Mouse (Mus musculus): ENCODE results near the gene Inpp5b.
"Not testable (repeated sequence)": the region's sequence is repeated elsewhere in the genome, so short reads cannot be mapped to it uniquely, and the experiment has no call there.

The Inpp5b gene

DNA sequence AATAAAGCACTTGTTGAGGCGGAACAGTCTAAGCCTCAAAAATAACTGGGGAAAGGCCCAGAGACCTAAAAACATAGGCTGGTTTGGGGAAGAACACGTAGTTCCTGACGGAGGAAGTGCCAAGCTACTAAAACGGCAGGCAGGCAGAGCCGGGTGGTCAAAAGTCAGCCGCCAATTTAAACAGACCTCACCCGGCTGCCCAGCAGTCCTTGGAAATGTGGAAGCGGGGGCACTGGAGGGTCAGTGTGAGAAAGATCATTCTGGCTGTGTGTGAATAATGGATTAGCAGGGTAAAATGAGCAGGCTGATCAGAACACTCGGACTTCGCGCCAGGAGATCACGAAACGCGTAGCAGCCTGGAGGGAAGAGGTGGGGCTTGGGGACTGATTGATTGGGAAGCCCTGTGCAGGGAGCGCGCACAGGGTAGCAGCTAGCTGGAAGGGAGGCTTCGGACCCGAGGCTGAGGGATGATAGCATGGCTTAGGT, 31.6 kb upstream of the Inpp5b start:
- DNase-seq (ENCODE audit: low read depth), result peak; percentile 90

DNA sequence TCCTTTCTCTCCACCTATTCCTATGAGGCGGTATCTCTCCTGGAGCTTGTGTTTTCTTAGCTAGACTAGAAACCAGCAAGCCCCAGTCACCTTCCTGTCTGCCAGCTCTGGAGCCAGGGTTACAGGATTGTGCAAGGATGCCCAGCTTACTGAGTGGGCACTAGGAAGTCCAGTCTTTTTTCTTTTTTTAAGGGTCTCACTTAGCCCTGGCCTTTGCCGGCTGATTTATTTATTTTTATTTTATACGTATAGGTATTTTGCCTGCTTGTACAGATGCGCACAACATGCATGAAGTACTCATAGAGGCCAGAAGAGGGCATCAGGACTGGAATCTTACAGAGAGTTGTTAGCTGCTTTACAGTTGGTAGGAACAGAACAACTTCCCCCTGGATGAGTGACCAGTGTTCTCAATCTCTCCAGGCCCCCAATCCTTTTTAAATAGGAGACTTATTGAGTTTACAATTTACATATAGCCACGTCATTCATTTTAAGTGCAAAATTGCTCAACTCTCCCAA, 30.8 kb upstream of the Inpp5b start:
- DNase-seq (ENCODE audit: low read depth), result peak; percentile 89

DNA sequence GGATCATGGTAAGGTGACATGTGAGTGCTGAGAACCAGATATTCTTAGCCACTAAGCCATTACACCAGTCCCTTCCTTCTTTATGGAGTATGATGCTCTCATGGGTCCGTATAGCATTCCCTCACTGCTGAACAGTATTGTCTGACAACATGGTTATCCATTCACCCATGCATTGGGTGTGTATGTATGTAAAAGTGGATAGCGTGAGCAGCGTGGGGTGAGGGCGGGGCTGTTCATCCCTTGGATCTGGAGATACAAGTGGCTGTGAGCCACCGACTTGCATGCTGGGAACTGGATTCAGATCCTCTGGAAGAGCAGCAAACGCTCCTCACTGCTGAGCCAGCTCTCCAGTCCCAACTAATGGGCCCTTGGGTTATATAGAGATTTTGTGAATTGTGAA, 29.0 kb upstream of the Inpp5b start:
- no peak for DNase-seq (ENCODE audit: low read depth)

DNA sequence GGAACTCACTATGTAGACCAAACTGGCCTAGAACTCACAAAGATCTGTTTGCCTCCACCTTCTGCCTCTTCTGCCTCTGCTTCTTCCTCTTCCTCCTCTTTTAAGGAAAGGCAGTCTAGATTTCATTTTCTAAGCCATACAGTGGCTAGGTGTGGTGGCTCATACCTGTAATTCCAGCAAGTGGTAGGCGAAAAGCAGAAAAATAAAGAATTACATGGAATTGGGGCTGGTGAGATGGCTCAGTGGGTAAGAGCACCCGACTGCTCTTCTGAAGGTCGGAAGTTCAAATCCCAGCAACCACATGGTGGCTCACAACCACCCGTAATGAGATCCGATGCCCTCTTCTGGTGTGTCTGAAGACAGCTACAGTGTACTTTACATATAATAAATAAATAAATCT, 27.8 kb upstream of the Inpp5b start:
- not testable (repeated sequence) for DNase-seq (ENCODE audit: low read depth)

DNA sequence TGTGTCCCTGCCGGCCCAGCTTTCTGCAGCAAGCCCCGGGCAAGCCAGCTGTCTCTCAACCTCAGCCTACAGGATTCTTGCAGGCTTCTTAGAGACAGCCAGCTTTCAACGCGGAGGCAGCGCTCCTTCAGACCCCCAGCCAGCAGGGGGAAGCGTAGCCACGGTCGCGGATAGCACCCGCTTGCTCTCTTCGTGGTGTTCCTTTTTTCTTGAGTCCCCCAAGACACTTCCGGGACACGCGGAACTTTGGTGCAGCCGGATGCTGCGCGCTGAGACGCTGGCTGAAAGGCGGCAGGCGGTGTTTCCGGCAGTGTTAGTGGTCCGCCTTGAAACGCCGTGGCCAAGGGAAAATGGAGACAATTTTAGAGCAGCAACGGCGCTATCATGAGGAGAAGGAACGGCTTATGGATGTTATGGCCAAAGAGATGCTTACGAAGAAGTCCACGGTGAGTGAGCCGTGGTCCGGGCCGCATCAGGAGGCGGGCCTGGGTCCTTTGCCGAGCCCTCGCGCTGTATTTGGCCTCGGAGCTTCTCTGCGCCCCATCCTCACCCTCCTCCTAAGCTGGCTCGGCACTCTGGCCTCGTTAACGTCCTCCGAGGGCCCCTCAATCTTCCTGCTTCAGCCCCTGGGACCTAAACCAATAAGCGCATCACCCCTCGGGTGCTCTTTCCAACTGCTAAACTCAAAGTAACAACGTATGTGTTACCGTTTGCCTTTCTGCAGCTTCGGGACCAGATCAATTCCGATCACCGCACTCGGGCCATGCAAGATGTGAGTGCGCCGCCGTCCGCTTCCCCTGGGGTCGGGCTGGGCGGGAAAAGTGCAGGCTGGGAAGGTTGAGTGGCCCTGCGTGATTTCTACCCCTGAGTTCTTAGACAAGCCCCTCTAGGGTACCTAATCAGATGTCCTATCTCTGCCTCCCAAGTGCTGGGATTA, 26.8 kb upstream of the Inpp5b start, which contains the start of gene Sf3a3:
Gene Sf3a3 (plus strand): TSS at position 232 of the 937 bp plus-strand sequence.
- peak; percentile 97 for DNase-seq (ENCODE audit: low read depth)

DNA sequence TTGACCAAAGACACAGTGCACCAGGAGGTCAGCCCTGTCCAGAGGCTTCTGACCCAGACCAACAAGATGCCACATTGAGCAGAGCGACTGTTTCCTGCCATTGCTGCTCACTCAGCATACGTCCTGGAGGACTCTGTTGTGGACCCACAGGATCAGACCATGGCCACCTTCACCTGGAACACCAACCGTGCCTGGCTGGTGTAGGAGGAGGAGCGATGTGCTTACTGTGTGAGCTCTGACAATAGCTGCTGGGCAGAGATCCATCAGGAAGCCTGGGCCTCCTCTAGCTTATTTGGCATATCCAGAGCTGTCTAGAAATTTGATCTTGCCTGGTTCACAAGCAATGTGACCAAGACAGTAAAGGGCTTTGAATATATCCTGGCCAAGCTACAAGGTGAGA, 22.5 kb upstream of the Inpp5b start:
- DNase-seq (ENCODE audit: low read depth), result no peak

DNA sequence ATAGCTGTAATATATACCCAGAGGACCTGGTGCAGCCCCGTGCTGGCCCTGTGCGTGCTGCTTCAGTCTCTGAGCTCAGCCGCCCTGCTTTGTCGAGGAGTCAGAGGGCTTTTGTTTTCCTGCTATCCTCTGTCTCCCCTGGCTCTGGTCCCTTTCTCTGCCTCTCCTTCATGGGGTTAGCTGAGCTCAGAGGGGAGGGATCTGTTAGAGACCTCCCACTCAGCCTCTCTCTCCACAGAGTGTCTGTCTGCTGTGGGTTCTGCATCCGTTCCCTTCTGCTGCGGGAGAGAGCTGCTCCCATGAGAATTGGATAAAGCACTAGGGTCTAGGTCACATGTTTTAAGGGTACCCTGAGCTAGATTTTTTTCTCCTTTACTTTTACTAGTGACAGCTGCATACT, 15.5 kb upstream of the Inpp5b start:
- DNase-seq (ENCODE audit: low read depth), result no peak

DNA sequence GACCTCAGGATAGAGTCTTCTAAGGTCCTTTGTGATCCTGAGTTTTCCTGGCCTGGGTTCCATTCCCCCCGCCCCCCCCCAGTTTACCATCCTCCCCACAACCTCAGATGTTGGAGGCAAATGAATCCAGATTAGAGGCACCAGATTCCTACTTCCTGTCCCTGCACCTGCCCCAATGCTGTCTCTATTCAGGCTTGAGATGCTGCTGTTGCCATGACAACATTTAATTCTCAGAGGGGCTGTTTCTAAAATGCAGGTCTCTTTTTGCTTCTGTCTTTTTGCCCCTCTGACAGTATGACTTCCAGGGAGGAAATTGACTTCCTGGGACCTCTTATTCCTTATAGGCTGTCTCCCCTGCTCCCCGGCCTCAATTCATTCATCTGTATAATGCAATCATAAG, 4.7 kb upstream of the Inpp5b start:
- DNase-seq (ENCODE audit: low read depth), result no peak

DNA sequence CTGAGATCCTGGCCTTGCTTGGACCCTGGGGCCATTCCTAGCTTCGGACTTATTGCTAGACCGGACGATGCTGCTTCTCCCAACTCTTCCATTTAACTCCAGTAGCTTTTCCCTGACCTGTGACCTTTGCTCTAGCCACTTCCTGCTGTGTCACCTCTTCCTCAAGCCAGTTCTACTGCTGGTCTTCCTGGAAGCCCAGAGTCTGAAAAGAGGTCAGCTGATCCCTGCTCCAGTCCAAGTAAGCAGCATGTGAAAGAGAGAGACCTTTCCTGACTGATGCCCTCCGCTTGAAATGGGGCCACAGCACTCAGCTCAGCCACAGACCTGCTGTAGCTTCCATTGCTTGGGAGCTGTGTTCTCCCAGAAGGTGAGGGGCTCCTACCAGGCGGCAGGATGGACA, 4.2 kb upstream of the Inpp5b start:
- DNase-seq (ENCODE audit: low read depth), result no peak

DNA sequence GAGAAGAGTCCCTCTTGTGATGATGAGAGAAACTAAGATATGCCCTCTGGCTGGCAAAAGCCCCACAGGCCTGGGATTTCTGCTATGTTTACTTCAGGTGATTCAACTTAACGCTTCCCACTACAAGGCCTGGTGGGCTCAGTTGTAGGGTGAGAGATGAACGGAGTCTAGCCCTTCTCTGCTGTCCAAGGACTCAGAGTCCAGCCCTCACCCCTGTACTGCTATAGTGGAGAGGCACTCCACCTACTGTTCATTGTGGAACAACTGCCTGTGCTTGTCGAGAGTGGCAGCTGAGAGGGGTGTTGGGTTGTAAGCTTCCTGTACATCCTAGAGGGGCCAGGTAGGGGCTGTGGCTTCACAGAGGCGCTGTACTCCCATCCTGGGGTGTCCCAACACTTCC, 3.6 kb upstream of the Inpp5b start:
- peak; percentile 32 for DNase-seq (ENCODE audit: low read depth)

DNA sequence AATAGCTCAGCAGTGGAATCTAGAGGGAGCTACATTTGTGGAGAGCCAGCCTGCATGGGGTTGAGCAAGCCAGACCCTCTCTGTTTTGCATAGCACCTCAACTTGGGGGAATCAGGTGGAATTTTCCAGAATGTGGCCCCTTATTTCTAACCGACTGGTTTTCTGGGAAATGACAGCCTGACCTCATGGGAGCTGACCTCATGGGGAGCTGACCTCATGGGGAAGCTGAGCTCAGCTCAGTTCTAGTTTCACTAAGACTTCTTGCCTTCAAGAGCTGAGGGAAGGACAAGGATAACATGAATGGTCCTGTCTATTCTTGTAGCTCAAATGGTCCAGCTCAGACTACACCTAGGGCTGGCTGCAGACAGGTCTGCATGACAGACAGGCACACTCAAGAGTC, 2.9 kb upstream of the Inpp5b start:
- no peak for DNase-seq (ENCODE audit: low read depth)

DNA sequence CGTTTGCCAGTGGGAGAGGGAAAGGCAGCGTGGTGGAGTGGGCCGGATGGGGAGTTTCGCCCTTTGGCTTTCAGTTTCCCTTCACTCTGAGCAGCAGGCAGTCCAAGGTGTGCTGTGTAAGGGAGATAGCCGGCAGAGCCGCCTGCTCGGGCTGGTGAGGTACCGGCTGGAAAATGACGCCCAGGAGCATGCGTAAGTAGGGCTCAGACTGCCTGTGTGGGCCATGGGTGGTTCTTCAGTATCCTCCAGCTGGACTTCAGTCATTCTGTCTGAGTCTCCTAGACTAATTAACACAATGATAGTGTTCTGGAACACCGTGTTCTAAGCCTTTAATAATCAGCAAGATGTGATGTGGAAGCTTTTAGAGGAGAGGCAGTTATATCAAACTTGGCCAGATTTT, 1.2 kb downstream of the Inpp5b start:
- no peak for DNase-seq (ENCODE audit: low read depth)

DNA sequence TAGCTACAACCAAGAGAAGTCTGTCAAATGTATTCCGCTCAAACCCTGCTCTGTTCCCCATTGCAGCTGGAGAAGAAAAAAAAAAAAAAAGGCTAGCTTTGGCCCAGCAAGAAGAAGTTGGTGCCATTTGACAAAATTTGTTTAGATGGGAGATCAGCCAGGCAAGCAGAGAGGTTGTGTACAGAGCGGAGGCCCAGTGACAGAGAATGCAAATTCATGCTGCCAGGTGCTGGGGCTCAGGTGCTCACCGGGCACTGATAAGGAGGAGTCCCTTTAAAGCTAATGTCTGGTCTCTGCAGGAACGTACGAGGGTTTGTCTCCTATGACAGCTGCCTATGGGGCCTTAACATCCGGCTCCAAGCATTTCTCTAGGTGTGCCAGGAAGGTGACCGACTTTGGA, 4.9 kb downstream of the Inpp5b start:
- no peak for DNase-seq (ENCODE audit: low read depth)

DNA sequence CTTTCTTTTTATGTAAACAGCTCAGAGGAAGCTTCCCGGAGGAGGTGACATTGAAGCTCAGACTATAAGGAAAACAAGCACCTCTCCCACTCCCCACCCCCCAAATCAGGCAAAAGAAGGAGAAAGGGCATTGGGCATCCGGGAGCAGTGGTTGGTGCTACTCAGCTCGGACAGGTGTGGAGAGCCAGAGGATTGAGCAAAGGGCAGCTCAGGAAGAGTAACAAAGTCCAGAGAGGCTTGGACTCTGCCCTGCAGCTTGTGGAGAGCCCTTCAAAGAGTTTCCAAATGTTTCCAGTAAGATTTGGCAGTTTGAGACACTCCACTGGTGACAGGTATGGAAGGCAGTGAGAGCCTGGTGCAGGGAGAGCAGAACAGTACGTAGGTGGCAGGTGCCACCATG, 6.2 kb downstream of the Inpp5b start:
- DNase-seq (ENCODE audit: low read depth), result no peak

DNA sequence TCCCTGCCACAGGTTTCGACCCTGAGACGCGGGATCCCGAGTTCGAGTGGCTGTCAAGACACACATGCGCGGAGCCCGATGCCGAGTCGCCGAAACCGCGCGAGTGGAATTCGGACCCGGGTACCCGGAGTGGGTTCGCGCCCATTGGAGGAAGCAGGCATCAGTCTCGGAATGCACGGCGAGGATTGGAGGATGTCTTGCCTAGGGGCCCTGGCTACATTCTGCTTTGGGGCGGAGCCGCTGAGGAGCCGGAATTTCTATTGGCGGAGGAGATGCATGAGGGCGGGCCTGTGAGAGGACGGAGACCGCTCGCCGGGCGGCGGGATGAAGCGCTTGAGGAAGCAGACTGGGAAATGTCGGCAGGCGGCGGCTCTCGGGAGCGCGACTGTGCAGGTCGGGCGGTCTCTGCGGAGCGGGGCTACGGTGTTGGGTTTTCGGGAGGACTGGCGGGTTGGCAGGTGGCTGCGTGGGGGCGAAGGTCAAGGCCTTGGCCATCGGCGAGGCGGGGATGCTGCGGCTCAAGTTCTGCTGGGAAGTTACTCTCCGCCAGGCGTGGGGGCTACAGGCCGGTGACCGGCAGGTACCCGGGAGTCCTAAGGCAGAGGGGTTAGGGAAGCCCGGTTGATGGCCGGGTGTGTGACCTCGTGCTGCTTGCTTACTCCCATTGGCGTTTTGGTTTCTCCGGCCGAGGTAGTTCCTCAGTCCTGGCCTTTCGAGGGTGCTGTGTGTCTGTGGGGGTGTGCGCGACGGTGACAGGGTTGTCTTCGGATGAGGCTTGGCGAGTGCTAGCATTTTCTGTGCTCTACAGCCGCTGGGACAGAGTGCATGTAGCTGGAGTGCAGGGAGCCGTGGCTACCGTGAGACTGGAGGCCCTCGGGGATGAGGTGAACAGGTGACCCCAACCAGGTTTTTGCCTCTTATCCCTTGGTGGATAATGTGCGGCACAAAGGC, 9.9 kb downstream of the Inpp5b start:
- peak; percentile 97 for DNase-seq (ENCODE audit: low read depth)

DNA sequence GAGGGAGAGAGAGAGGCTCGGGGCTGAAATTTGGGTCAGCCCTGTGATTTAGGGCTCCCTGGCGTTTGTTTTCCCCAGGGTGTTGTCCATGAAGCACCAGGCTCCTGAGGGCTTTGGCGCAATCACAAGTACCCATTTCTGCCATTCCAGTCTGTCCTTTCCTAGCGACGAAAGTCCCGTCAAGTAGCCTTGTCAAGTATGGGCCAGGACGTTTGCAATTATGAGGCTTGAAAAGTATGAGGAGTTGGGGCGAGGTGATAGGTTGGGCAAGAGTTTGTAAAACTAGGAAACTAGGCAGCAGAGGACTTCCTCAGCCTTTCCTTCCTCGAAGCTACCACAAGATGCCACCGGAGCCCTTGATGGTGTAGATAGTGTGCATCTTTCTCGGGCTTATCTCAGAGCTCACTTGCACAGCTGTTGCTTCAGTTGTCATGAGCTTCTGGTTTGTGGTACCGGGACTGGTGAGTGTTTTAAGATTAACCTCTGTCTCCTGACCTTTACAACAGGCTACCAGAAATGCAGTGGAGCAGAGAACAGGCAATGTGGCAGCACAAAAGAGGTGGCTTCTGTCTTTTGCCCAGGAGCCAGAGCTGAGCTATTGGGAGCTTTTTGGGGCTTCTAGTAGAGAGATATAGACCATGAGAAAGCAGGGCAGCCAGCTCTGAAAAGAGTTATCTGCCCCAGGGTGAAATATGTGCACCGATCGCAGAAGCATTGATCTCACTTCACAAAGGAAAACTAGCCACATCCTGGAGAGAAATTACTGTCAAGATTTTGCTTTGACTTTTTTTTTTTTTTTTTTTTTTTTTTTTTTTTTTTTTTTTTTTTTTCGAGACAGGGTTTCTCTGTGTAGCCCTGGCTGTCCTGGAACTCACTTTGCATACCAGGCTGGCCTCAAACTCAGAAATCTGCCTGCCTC, 10.9 kb downstream of the Inpp5b start:
- peak; percentile 99 for DNase-seq (ENCODE audit: low read depth)

DNA sequence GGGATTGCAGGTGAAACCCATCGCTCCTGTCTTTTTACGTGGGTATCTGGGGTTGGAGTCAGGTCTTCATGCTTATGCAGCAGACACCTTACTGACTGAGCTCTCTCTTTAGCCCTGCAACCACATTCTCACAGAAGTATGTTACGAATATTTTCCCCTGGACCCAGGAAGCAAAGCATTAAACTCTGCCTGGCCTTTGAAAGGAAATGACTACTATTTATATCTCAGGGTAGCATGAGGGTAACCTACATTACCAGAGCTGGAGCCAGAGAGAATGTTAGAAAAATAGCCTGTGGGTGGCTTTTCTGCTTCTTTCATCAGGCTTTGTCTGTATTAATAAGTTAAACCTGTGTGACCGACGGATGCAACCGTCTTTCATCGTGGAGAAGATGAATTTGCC, 13.9 kb downstream of the Inpp5b start:
- peak; percentile 42 for DNase-seq (ENCODE audit: low read depth)

DNA sequence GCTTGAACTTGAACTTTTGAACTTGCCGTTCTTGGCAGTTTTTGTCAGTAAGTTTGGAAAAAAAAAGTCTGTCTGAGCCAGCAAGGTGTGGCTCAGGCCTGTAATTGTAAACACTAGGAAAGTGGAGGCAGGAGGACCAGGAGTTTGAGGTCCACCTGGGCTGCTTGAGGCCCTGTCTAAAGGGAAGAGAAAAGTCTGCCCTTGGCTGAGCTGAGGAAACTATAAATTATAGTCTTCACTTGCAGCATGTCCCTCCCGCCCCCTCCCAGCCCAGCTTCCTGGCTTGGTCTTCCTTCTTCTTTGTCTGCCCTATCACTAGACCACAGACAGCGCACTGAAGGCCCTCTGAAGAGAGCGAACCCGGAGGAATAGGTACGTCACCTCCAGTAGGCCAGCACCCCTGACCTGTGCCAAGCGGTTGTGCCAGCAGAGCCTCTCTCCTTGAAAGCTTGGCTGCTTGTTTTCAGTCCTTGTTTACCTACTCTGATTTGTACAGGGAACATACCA, 17.7 kb downstream of the Inpp5b start:
- peak; percentile 85 for DNase-seq (ENCODE audit: low read depth)

DNA sequence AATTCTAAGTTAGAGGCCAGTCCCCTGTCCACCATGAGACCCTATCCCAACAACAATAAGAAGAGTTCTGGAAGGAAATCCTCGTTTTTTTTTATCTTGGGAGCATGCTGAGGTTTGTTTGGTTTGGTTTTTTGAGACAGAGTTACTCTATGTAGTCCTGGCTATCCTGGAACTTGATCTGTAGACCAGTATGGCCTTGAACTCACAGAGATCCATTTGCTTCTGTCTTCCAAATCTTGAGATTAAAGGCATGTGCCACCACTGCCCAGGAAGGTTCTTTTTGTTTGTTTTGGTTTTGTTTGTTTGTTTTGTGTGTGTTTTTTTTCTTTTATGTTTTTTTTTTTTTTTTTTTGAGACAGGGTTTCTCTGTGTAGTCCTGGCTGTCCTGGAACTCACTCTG, 19.6 kb downstream of the Inpp5b start:
- DNase-seq (ENCODE audit: low read depth), result no peak

DNA sequence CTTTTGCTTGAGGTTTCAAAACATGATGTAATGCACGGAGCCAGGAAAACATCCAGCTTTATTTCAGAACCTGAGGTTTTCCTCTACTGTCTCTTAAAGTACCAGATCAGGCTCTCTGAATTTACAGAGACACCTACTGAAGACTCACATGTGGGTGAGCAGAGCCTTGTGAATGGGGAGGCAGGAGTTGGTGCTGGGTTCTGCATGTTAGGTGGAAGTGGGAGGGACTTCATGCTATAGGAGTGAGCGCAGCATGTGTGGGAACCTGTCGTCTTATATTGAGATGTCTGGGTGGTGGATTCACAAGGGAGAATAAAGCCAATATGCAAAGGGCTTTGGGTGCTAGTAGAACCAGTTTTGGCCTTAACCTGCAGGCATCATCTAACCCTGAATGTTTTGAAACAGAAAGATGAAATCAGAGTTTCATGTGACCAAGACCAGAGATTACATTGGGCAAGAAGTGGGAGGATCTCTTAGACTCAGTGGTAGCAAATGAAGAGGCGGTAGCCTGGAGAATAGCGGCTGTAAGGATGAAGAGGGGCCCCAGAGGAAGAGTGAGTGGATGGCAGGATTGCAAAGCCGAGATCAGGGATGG, 21.3 kb downstream of the Inpp5b start:
- DNase-seq (ENCODE audit: low read depth), result peak; percentile 27
